Mouse (Mus musculus): ENCODE measurements around the gene Gga1. TPM values are rescaled to one million over a fixed set of nuclear protein-coding genes. Genes with fewer than 3 reads are reported as not detected.

Gene Gga1
- total RNA-seq, 1 experiment from 2014 or later = 12.3 TPM

- ATAC-seq (replicated peaks in 1 of 2; ENCODE audit: insufficient read depth in 1 of 2, low FRiP score in 2 of 2, low TSS enrichment in 1 of 2, low read depth in 1 of 2, poor library complexity in 2 of 2, severe bottlenecking in 2 of 2) = no peak; a peak in 1 of 4 replicates
Observed at GRCm38 (mm10) chr15:78862280-78862679, 14.7 kb upstream of the Gga1 start.

- ATAC-seq (replicated peaks in 1 of 2; ENCODE audit: insufficient read depth in 1 of 2, low FRiP score in 2 of 2, low TSS enrichment in 1 of 2, low read depth in 1 of 2, poor library complexity in 2 of 2, severe bottlenecking in 2 of 2) = no peak
Observed at GRCm38 (mm10) chr15:78863154-78863553, 13.8 kb upstream of the Gga1 start.

- peak; percentile 51 to 73; a peak in 3 of 4 replicates for ATAC-seq (replicated peaks in 1 of 2; ENCODE audit: insufficient read depth in 1 of 2, low FRiP score in 2 of 2, low TSS enrichment in 1 of 2, low read depth in 1 of 2, poor library complexity in 2 of 2, severe bottlenecking in 2 of 2)
Observed at GRCm38 (mm10) chr15:78863852-78864253, 13.1 kb upstream of the Gga1 start.

GRCm38 (mm10) chr15:78868398-78868797, 8.6 kb upstream of the Gga1 start:
- no peak for ATAC-seq (replicated peaks in 1 of 2; ENCODE audit: insufficient read depth in 1 of 2, low FRiP score in 2 of 2, low TSS enrichment in 1 of 2, low read depth in 1 of 2, poor library complexity in 2 of 2, severe bottlenecking in 2 of 2)

GRCm38 (mm10) chr15:78868826-78869233, 8.2 kb upstream of the Gga1 start:
- no peak for ATAC-seq (replicated peaks in 1 of 2; ENCODE audit: insufficient read depth in 1 of 2, low FRiP score in 2 of 2, low TSS enrichment in 1 of 2, low read depth in 1 of 2, poor library complexity in 2 of 2, severe bottlenecking in 2 of 2)

GRCm38 (mm10) chr15:78869775-78870174, 7.2 kb upstream of the Gga1 start:
- ATAC-seq (replicated peaks in 1 of 2; ENCODE audit: insufficient read depth in 1 of 2, low FRiP score in 2 of 2, low TSS enrichment in 1 of 2, low read depth in 1 of 2, poor library complexity in 2 of 2, severe bottlenecking in 2 of 2) = peak; percentile 59 to 67

- no peak for ATAC-seq (replicated peaks in 1 of 2; ENCODE audit: insufficient read depth in 1 of 2, low FRiP score in 2 of 2, low TSS enrichment in 1 of 2, low read depth in 1 of 2, poor library complexity in 2 of 2, severe bottlenecking in 2 of 2)
Observed at GRCm38 (mm10) chr15:78872021-78872608, 4.9 kb upstream of the Gga1 start.

GRCm38 (mm10) chr15:78873803-78874435, 3.1 kb upstream of the Gga1 start:
- no peak for ATAC-seq (replicated peaks in 1 of 2; ENCODE audit: insufficient read depth in 1 of 2, low FRiP score in 2 of 2, low TSS enrichment in 1 of 2, low read depth in 1 of 2, poor library complexity in 2 of 2, severe bottlenecking in 2 of 2)

GRCm38 (mm10) chr15:78874989-78875388, 2.0 kb upstream of the Gga1 start:
- no peak for ATAC-seq (replicated peaks in 1 of 2; ENCODE audit: insufficient read depth in 1 of 2, low FRiP score in 2 of 2, low TSS enrichment in 1 of 2, low read depth in 1 of 2, poor library complexity in 2 of 2, severe bottlenecking in 2 of 2)

- no peak for ATAC-seq (replicated peaks in 1 of 2; ENCODE audit: insufficient read depth in 1 of 2, low FRiP score in 2 of 2, low TSS enrichment in 1 of 2, low read depth in 1 of 2, poor library complexity in 2 of 2, severe bottlenecking in 2 of 2)
Observed at GRCm38 (mm10) chr15:78875537-78875936, 1.5 kb upstream of the Gga1 start.

- ATAC-seq (replicated peaks in 1 of 2; ENCODE audit: insufficient read depth in 1 of 2, low FRiP score in 2 of 2, low TSS enrichment in 1 of 2, low read depth in 1 of 2, poor library complexity in 2 of 2, severe bottlenecking in 2 of 2) = peak; percentile 58 to 65
Observed at GRCm38 (mm10) chr15:78876258-78876696, 713 bp upstream of the Gga1 start.

GRCm38 (mm10) chr15:78877810-78878390, 910 bp downstream of the Gga1 start:
- no peak for ATAC-seq (replicated peaks in 1 of 2; ENCODE audit: insufficient read depth in 1 of 2, low FRiP score in 2 of 2, low TSS enrichment in 1 of 2, low read depth in 1 of 2, poor library complexity in 2 of 2, severe bottlenecking in 2 of 2)

GRCm38 (mm10) chr15:78878792-78879516, 2.0 kb downstream of the Gga1 start:
- ATAC-seq (replicated peaks in 1 of 2; ENCODE audit: insufficient read depth in 1 of 2, low FRiP score in 2 of 2, low TSS enrichment in 1 of 2, low read depth in 1 of 2, poor library complexity in 2 of 2, severe bottlenecking in 2 of 2) = peak in 1 of 2 experiments; percentile 15; a peak in 1 of 4 replicates

- no peak for ATAC-seq (replicated peaks in 1 of 2; ENCODE audit: insufficient read depth in 1 of 2, low FRiP score in 2 of 2, low TSS enrichment in 1 of 2, low read depth in 1 of 2, poor library complexity in 2 of 2, severe bottlenecking in 2 of 2)
Observed at GRCm38 (mm10) chr15:78880432-78880831, 3.4 kb downstream of the Gga1 start.

GRCm38 (mm10) chr15:78881828-78882227, 4.8 kb downstream of the Gga1 start:
- ATAC-seq (replicated peaks in 1 of 2; ENCODE audit: insufficient read depth in 1 of 2, low FRiP score in 2 of 2, low TSS enrichment in 1 of 2, low read depth in 1 of 2, poor library complexity in 2 of 2, severe bottlenecking in 2 of 2) = no peak

- ATAC-seq (replicated peaks in 1 of 2; ENCODE audit: insufficient read depth in 1 of 2, low FRiP score in 2 of 2, low TSS enrichment in 1 of 2, low read depth in 1 of 2, poor library complexity in 2 of 2, severe bottlenecking in 2 of 2) = no peak
Observed at GRCm38 (mm10) chr15:78889401-78889853, 12.4 kb downstream of the Gga1 start.

- no peak for ATAC-seq (replicated peaks in 1 of 2; ENCODE audit: insufficient read depth in 1 of 2, low FRiP score in 2 of 2, low TSS enrichment in 1 of 2, low read depth in 1 of 2, poor library complexity in 2 of 2, severe bottlenecking in 2 of 2)
Observed at GRCm38 (mm10) chr15:78892440-78892839, 15.4 kb downstream of the Gga1 start.

- peak; percentile 46 to 52 for ATAC-seq (replicated peaks in 1 of 2; ENCODE audit: insufficient read depth in 1 of 2, low FRiP score in 2 of 2, low TSS enrichment in 1 of 2, low read depth in 1 of 2, poor library complexity in 2 of 2, severe bottlenecking in 2 of 2)
Observed at GRCm38 (mm10) chr15:78894726-78895125, 17.7 kb downstream of the Gga1 start.
